22 mouse cellular contexts compared by ENCODE assay signal in the genomic region with DNA sequence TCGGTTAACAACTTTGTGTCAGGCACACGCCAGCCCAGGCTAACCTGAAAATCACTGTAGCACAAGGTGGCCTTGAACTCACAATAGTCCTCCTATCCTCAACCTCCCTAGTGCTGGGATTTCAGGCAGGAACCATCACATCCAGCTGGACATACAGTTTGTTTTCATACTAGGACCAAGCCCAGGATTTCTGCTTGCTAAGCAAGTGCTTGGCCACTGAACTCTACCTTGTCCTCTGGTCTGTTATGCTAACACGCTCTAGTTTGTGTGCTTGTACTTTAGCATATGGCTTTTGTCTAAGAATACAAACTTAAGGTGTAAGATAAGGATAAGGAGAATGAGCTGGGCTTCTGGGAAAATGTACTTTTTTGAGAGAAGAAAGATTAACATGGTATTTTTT. TPM values are rescaled to one million over a fixed set of nuclear protein-coding genes. Genes with fewer than 3 reads are reported as not detected.
DNase-seq lines count a peak whose midpoint lies in the region; ATAC-seq and TF ChIP-seq lines count a peak whose summit lies in the region.
"Had no signal": no experiment of that assay in that cellular context is flagged by ENCODE, and none has a peak within 500 bp of the region (broad histone marks: within the 10 kb centered on the region; RNA-seq: fewer than 3 reads in every experiment).

No protein-coding gene starts in this region.

- no peaks in the 10 kb centered on the region for H3K9me3 ChIP-seq in forebrain, embryonic 13.5 days (replicated peaks)
- H3K9me3 ChIP-seq in forebrain, embryonic 11.5 days (ENCODE audit: control insufficient read depth, low read length) = no peaks in the 10 kb centered on the region
- no peaks in the 10 kb centered on the region for H3K9me3 ChIP-seq in hindbrain, embryonic 14.5 days (ENCODE audit: control insufficient read depth, low read length)
- H3K9me3 ChIP-seq in hindbrain, postnatal 0 days (ENCODE audit: low read length) = no peaks in the 10 kb centered on the region
- no peaks in the 10 kb centered on the region for H3K9me3 ChIP-seq in kidney, embryonic 15.5 days (replicated peaks)
- no peaks in the 10 kb centered on the region for H3K9me3 ChIP-seq in midbrain, embryonic 15.5 days
- H3K9me3 ChIP-seq in midbrain, embryonic 16.5 days (replicated peaks; ENCODE audit: control insufficient read depth, low read length, poor library complexity, severe bottlenecking) = no peaks in the 10 kb centered on the region
- H3K9me3 ChIP-seq: embryonic facial prominence, embryonic 10.5 days; hindbrain, embryonic 15.5 days; intestine, embryonic 15.5 days; lung, embryonic 15.5 days had no signal

- H3K36me3 ChIP-seq in forebrain, embryonic 13.5 days (ENCODE audit: poor library complexity, severe bottlenecking) = no peaks in the 10 kb centered on the region
- H3K36me3 ChIP-seq in forebrain, embryonic 11.5 days (ENCODE audit: control insufficient read depth, insufficient read depth, low read length) = no peaks in the 10 kb centered on the region
- H3K36me3 ChIP-seq in hindbrain, embryonic 14.5 days (replicated peaks; ENCODE audit: control insufficient read depth, insufficient read depth) = no peaks in the 10 kb centered on the region
- no peaks in the 10 kb centered on the region for H3K36me3 ChIP-seq in hindbrain, postnatal 0 days (ENCODE audit: insufficient read depth, low read length)
- H3K36me3 ChIP-seq in kidney, embryonic 15.5 days = no peaks in the 10 kb centered on the region
- H3K36me3 ChIP-seq in midbrain, embryonic 15.5 days (replicated peaks) = no peaks in the 10 kb centered on the region
- no peaks in the 10 kb centered on the region for H3K36me3 ChIP-seq in midbrain, embryonic 16.5 days (ENCODE audit: control insufficient read depth, insufficient read depth, low read length)
- H3K36me3 ChIP-seq: embryonic facial prominence, embryonic 10.5 days; hindbrain, embryonic 15.5 days; intestine, embryonic 15.5 days; lung, embryonic 15.5 days had no signal

- no peak for ATAC-seq in forebrain, embryonic 13.5 days
- ATAC-seq in forebrain, embryonic 11.5 days (replicated peaks; ENCODE audit: low FRiP score) = no peak
- ATAC-seq in hindbrain, embryonic 14.5 days (ENCODE audit: low FRiP score) = no peak
- no peak for ATAC-seq in hindbrain, postnatal 0 days
- ATAC-seq in kidney, embryonic 15.5 days (replicated peaks; ENCODE audit: low FRiP score) = no peak
- ATAC-seq in midbrain, embryonic 15.5 days (replicated peaks) = no peak
- no peak for ATAC-seq in midbrain, embryonic 16.5 days
- ATAC-seq: activated CD4-positive, CD25-positive, alpha-beta regulatory T cell, adult 4 months; intestine, embryonic 15.5 days had no signal

- H3K27me3 ChIP-seq in forebrain, embryonic 13.5 days = no peaks in the 10 kb centered on the region
- H3K27me3 ChIP-seq in forebrain, embryonic 11.5 days (ENCODE audit: control insufficient read depth, insufficient read depth, low read length) = no peaks in the 10 kb centered on the region
- H3K27me3 ChIP-seq in hindbrain, embryonic 14.5 days (ENCODE audit: control insufficient read depth, insufficient read depth, low read length) = no peaks in the 10 kb centered on the region
- no peaks in the 10 kb centered on the region for H3K27me3 ChIP-seq in hindbrain, postnatal 0 days (ENCODE audit: insufficient read depth, low read length)
- no peaks in the 10 kb centered on the region for H3K27me3 ChIP-seq in kidney, embryonic 15.5 days
- H3K27me3 ChIP-seq in midbrain, embryonic 15.5 days (replicated peaks) = no peaks in the 10 kb centered on the region
- no peaks in the 10 kb centered on the region for H3K27me3 ChIP-seq in midbrain, embryonic 16.5 days (ENCODE audit: control insufficient read depth, insufficient read depth, low read depth, low read length)
- H3K27me3 ChIP-seq: hindbrain, embryonic 15.5 days; intestine, embryonic 15.5 days; lung, embryonic 15.5 days had no signal

- H3K4me2 ChIP-seq in forebrain, embryonic 13.5 days = no peak overlapping the region
- H3K4me2 ChIP-seq in forebrain, embryonic 11.5 days (ENCODE audit: low read depth, low read length, severe bottlenecking) = no peak overlapping the region
- no peak overlapping the region for H3K4me2 ChIP-seq in hindbrain, embryonic 14.5 days (replicated peaks)
- H3K4me2 ChIP-seq in hindbrain, postnatal 0 days (ENCODE audit: low read depth, low read length) = no peak overlapping the region
- H3K4me2 ChIP-seq in kidney, embryonic 15.5 days = no peak overlapping the region
- H3K4me2 ChIP-seq in midbrain, embryonic 15.5 days = no peak overlapping the region
- H3K4me2 ChIP-seq in midbrain, embryonic 16.5 days (ENCODE audit: low read length) = no peak overlapping the region
- H3K4me2 ChIP-seq: heart, embryonic 11.5 days; hindbrain, embryonic 15.5 days; intestine, embryonic 15.5 days; lung, embryonic 15.5 days had no signal

- H3K4me1 ChIP-seq in forebrain, embryonic 13.5 days = peaks cover 22% of the 10 kb centered on the region
- H3K4me1 ChIP-seq in forebrain, embryonic 11.5 days (replicated peaks; ENCODE audit: control insufficient read depth, insufficient read depth, low read length) = 0 out of 2 replicates have a peak, but pooled peaks cover 3% of the 10 kb centered on the region
- H3K4me1 ChIP-seq in hindbrain, embryonic 14.5 days (replicated peaks; ENCODE audit: control insufficient read depth, insufficient read depth, low read length) = peaks cover 11% of the 10 kb centered on the region; the same call in 1 of the 2 replicates
- H3K4me1 ChIP-seq in hindbrain, postnatal 0 days (ENCODE audit: insufficient read depth, low read length) = no peaks in the 10 kb centered on the region
- peaks cover 39% of the 10 kb centered on the region for H3K4me1 ChIP-seq in kidney, embryonic 15.5 days
- H3K4me1 ChIP-seq in midbrain, embryonic 15.5 days = peaks cover 10% of the 10 kb centered on the region; the same call in 1 of the 2 replicates
- peaks cover 4% of the 10 kb centered on the region; the same call in 1 of the 2 replicates for H3K4me1 ChIP-seq in midbrain, embryonic 16.5 days (ENCODE audit: control insufficient read depth, insufficient read depth, low read length)
- H3K4me1 ChIP-seq: intestine, embryonic 15.5 days had no signal

- TF ChIP-seq CTCF in hindbrain, postnatal 0 days (IDR thresholded peaks at IDR 0.05; ENCODE audit: low read depth) = no peak

- H3K9ac ChIP-seq in forebrain, embryonic 13.5 days = no peak overlapping the region
- no peak overlapping the region for H3K9ac ChIP-seq in forebrain, embryonic 11.5 days (ENCODE audit: low read length)
- H3K9ac ChIP-seq in hindbrain, embryonic 14.5 days = no peak overlapping the region
- no peak overlapping the region for H3K9ac ChIP-seq in hindbrain, postnatal 0 days (replicated peaks; ENCODE audit: low read length)
- no peak overlapping the region for H3K9ac ChIP-seq in kidney, embryonic 15.5 days
- no peak overlapping the region for H3K9ac ChIP-seq in midbrain, embryonic 15.5 days
- H3K9ac ChIP-seq in midbrain, embryonic 16.5 days (ENCODE audit: low read depth, low read length) = no peak overlapping the region
- H3K9ac ChIP-seq: hindbrain, embryonic 15.5 days; intestine, embryonic 15.5 days; lung, embryonic 15.5 days had no signal

- H3K27ac ChIP-seq in forebrain, embryonic 13.5 days = 0 out of 2 replicates have a peak overlapping the region, but pooled peaks have one; percentile 35
- no peak overlapping the region for H3K27ac ChIP-seq in forebrain, embryonic 11.5 days (ENCODE audit: low read depth, low read length)
- 0 out of 2 replicates have a peak overlapping the region, but pooled peaks have one; percentile 21 for H3K27ac ChIP-seq in hindbrain, embryonic 14.5 days
- no peak overlapping the region for H3K27ac ChIP-seq in hindbrain, postnatal 0 days
- no peak overlapping the region; the same call in 1 of the 2 replicates for H3K27ac ChIP-seq in kidney, embryonic 15.5 days
- peak overlapping the region; percentile 34; the same call in 1 of the 2 replicates for H3K27ac ChIP-seq in midbrain, embryonic 15.5 days
- no peak overlapping the region for H3K27ac ChIP-seq in midbrain, embryonic 16.5 days (ENCODE audit: low read length)
- H3K27ac ChIP-seq: embryonic facial prominence, embryonic 10.5 days; hindbrain, embryonic 15.5 days; intestine, embryonic 15.5 days; left cerebral cortex, adult 2 months; lung, embryonic 15.5 days had no signal

- H3K4me3 ChIP-seq in forebrain, embryonic 13.5 days = no peak overlapping the region
- H3K4me3 ChIP-seq in forebrain, embryonic 11.5 days (ENCODE audit: low read depth, low read length) = no peak overlapping the region
- no peak overlapping the region for H3K4me3 ChIP-seq in hindbrain, embryonic 14.5 days (replicated peaks; ENCODE audit: low read length)
- H3K4me3 ChIP-seq in hindbrain, postnatal 0 days (ENCODE audit: low read length) = no peak overlapping the region
- H3K4me3 ChIP-seq in kidney, embryonic 15.5 days (replicated peaks) = no peak overlapping the region
- H3K4me3 ChIP-seq in midbrain, embryonic 15.5 days = no peak overlapping the region
- H3K4me3 ChIP-seq in midbrain, embryonic 16.5 days (ENCODE audit: low read depth, low read length) = no peak overlapping the region
- H3K4me3 ChIP-seq: embryonic facial prominence, embryonic 10.5 days; hindbrain, embryonic 15.5 days; intestine, embryonic 15.5 days; left cerebral cortex, adult 2 months; lung, embryonic 15.5 days had no signal

- 86% methylated on average over 3 of the region's 3 CpGs for WGBS in forebrain, embryonic 13.5 days
- 91% methylated on average over 3 of the region's 3 CpGs for WGBS in forebrain, embryonic 11.5 days
- 84% methylated on average over 3 of the region's 3 CpGs for WGBS in hindbrain, embryonic 14.5 days
- 88% methylated on average over 3 of the region's 3 CpGs for WGBS in hindbrain, postnatal 0 days
- WGBS in kidney, embryonic 15.5 days = 74% methylated on average over 3 of the region's 3 CpGs
- 94% methylated on average over 3 of the region's 3 CpGs for WGBS in midbrain, embryonic 15.5 days
- WGBS in midbrain, embryonic 16.5 days = 88% methylated on average over 3 of the region's 3 CpGs

- DNase-seq in forebrain, embryonic 11.5 days (ENCODE audit: low spot score) = no peak
- no peak for DNase-seq in hindbrain, embryonic 14.5 days (ENCODE audit: low spot score)
- no peak for DNase-seq in hindbrain, postnatal 0 days (ENCODE audit: low spot score)
- DNase-seq in kidney, postnatal 25 days = peak; percentile 17 to 53
- DNase-seq: adrenal gland, adult 8-10 months; cerebellum, adult 11-12 months; cerebellum, postnatal 10 days; lung, postnatal 4 days; retina, postnatal 1 day; right cerebral cortex, postnatal 25 days; thymus, postnatal 14 days had no signal

RNA-seq across cellular contexts. Expression of a gene that starts 18.4 kb away (rescaled TPM):
- 39.7 and 42.0 TPM in 2 replicates for polyA plus RNA-seq in forebrain, embryonic 13.5 days (2015; fragmentation: Nextera tagmentation; extraction: Ambion mirVana)
- 53.7 and 58.6 TPM in 2 replicates for polyA plus RNA-seq in forebrain, embryonic 11.5 days (2014; fragmentation: Nextera tagmentation; extraction: Ambion mirVana)
- polyA plus RNA-seq in hindbrain, embryonic 14.5 days (2014; fragmentation: Nextera tagmentation; extraction: Ambion mirVana) = 54.7 and 59.9 TPM in 2 replicates
- total RNA-seq in hindbrain, postnatal 0 days (2014; rRNA removed) = 29.2 and 41.9 TPM in 2 replicates
- 33.8 and 35.7 TPM in 2 replicates for polyA plus RNA-seq in hindbrain, postnatal 0 days (2015; fragmentation: Nextera tagmentation; extraction: Ambion mirVana)
- 34.9 and 35.6 TPM in 2 replicates for polyA plus RNA-seq in kidney, embryonic 15.5 days (2015; fragmentation: Nextera tagmentation; extraction: Ambion mirVana)
- 59.7 and 60.1 TPM in 2 replicates for polyA plus RNA-seq in midbrain, embryonic 15.5 days (2015; fragmentation: Nextera tagmentation; extraction: Ambion mirVana)
- 38.1 and 51.2 TPM in 2 replicates for polyA plus RNA-seq in midbrain, embryonic 16.5 days (2015; fragmentation: Nextera tagmentation; extraction: Ambion mirVana)

Comparison
In these comparisons a context has a peak if more than half of its experiments do, and no peak if none do; other contexts are left out.
1. H3K27ac ChIP-seq: peak in forebrain, embryonic 13.5 days (single experiment), hindbrain, embryonic 14.5 days (single experiment) and midbrain, embryonic 15.5 days (single experiment); none in forebrain, embryonic 11.5 days (single experiment), hindbrain, postnatal 0 days (single experiment), kidney, embryonic 15.5 days (single experiment) and midbrain, embryonic 16.5 days (single experiment).
2. DNase-seq: peak in kidney, postnatal 25 days (2 of 2); none in forebrain, embryonic 11.5 days (single experiment), hindbrain, embryonic 14.5 days (single experiment) and hindbrain, postnatal 0 days (single experiment).